Mouse (Mus musculus) T-helper 1 cell (primary cell): ENCODE measurements around the gene Map2k7.

ENCODE experiments used
- in situ Hi-C: fragments of 300-600 bp; cut with MboI, MseI; formaldehyde crosslinking; loops from one replicate; pipeline ENCODE4 v1.15.1; 2025; ENCODE audit warnings: high pct_unique_total_duplicates

The Map2k7 gene

GRCm38 (mm10) chr8:4238434-4239192, at the start of gene Map2k7, which contains the start of gene Gm49320:
Gene Map2k7 (plus strand): TSS chr8:4238740.
Gene Gm49320 (plus strand): TSS chr8:4238865.
- in situ Hi-C loops: no loop called here

GRCm38 (mm10) chr8:4189031-4189722, 49.4 kb upstream of the Map2k7 start:
- in situ Hi-C loops: no loop called here

DNA sequence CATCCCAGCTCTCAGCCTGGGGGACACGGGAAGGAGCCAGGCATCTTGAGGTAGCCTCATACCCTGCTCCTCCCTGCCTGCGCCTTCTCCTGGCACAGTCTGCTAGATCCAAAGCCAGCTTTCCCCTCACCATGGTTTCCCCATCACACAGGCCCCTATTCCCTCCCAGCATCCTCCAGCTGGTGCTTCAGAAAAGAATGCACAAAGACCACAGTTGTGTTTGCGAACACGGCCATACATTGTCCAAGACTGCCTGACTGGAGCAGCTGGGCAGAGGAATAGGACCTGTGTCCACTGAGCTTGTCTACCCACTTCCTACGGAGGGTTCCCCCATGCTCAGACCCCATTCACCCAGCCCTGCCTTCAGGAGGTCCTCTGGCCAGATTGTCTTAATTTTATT, 46.2 kb upstream of the Map2k7 start:
- in situ Hi-C loops: no loop called here

DNA sequence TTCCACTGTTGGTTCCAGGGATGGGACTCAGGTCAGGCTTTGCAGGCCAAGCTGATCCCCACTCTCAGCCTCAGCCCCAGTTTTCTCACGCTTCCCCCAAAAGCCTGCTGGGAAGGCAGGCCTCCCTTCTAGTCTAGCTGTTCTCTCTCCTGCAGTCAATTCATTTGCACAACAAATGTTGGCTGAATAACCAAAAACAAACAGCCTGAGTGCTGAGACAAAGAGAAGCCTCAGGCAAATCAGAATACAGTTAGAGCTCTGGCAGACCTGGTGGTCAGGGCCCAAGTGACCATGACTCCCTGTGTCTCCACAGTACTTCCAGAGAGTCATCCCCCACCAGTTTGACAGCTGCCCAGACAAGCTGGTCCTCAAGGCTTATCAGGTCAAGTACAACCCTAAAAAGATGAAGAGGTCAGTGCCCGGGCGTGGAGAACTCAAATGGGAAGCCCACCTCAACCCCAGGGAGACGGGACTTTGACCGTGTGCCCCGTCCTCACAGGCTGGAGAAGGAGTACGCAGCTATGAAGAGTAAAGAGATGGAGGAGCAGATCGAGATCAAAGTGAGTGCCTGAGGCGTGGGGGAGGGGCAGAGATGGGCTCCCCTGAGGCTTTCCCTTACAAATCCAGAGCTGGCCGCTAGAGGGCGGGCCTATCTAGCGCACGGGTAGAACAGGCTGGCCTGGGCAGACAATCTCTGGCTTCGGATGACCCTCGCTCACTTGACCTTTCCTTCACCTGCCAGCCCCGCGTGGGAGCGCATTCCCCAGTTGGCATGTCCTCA, 45.5 kb upstream of the Map2k7 start:
- in situ Hi-C loops: no loop called here

DNA sequence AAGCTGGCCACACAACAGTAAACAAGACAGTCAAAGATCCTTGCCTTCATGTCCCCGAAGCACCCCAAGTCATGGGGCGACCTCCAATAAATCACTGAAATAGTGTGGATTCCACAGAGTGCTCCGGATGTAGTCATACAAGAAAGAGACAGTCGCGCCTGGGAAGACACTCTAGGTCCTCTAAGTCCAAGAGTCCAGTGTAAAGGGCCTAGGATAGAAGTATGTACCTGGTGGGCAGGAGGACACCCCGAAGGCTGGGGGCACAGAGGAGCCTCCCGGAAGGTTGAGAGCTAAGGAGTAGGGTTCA, 45.0 kb upstream of the Map2k7 start:
- in situ Hi-C loops: no loop called here

DNA sequence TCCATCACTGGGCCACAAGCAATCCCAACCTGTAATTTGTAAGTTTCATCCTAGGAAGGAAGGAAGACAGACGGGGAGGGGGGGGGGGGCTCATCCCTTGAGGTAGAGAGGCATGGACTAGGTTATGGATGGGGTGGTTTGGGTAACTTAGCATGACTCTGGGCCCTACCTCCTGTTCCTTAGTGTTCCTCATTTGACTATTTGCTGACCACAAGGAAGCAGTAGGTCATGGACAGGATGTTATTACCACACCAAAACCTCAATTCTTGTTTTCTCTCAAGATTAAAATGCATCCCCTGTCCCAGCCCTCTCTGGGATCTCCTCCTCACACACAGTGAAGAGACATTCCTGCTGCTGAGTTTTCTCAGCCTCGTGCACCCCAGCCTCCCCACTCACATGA, 37.2 kb upstream of the Map2k7 start:
- in situ Hi-C loops: no loop called here

DNA sequence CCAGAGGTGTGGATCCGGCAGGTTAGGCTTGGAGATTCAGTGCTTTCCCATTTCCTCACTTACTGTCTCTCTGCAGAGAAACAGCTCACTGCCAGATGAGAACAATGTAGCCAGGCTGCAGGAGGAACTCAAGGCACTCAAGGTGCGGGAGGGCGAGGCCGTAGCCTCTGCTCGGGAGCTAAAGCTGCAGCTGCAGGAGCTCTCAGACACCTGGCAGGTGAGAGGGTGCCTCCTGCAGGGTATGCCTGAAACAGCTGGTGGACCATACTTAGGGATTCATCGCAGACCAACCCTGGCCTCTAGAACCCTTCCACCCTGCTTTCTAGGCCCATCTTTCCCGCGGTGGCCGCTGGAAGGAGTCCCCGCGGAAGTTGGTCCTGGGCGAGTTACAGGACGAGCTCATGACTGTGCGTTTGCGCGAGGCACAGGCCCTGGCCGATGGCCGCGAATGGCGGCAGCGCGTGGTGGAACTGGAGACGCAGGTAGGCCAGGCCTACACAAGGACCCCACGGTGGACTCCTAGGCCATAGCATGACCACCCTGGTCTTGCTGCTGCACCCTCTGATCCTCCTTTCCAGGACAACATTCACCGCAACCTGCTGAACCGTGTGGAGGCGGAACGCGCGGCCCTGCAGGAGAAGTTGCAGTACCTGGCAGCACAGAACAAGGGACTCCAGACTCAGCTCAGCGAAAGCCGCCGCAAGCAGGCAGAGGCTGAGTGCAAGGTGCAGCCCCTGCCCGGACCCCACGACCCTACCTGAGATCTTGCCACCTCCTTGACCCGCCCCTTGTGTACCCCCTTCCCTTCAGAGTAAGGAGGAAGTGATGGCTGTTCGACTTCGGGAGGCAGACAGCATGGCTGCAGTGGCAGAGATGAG, 33.1 kb upstream of the Map2k7 start:
- in situ Hi-C loops: no loop called here

- in situ Hi-C loops: no loop called here
These were observed 32.1 kb upstream of the Map2k7 start for GRCm38 (mm10) chr8:4206182-4207015.

DNA sequence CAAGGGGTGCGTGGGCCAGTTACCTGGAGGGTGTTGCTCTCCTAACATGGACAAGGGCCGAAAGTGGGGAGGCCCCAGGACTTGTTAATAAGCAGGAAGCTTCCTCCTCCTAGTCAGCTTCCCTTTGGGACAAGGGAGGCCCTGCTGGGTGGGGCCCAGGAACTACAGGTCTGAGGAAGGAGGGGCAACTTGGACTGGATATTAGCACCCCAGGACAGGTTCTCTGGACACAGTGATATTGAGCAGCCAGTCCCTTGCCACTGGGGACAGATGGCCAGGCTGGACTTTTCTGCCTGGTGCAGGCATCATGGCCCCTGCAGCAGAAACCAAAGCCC, 31.6 kb upstream of the Map2k7 start:
- in situ Hi-C loops: no loop called here

GRCm38 (mm10) chr8:4211097-4211496, 27.4 kb upstream of the Map2k7 start:
- in situ Hi-C loops: no loop called here

GRCm38 (mm10) chr8:4212809-4213209, 25.7 kb upstream of the Map2k7 start:
- in situ Hi-C loops: no loop called here

DNA sequence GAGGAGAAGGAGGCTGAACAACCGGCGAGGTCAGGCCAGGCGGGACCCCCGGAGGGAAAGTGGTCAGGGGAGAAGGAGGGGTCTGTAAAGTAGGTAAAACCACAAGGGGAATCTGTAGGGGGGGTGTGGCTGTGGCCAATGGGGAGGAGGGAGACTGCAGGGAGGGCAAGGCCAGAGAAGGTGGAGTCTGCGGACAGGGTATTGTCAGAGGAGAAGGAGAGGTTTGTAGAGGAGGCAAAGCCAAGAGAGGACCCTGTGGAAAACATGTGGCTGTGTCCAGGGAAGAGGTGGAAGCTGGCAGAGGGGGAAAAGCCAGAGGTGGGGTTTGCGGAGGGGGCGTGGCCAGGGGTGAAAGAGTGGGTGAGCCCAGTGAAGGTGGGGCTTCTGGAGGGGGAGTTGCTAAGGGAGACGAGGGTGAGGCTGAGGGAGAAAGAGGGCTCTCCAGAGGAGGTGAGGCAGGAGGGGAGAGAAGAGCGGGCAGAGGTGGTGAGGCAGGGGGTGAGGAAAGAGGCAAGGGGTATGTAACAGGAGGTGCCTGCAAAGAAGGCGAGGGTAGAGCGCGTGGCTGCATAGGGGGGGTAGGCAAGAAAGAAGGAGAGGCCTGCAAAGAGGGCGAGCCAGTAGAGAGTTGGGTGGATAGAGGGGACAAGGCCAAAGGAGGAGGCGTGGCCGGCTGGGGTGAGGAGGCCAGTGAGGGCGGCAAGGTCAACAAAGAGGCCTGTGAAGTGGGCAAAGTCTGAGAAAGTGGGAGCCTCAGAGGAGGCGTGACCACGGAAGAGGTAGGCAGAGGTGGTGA, 25.1 kb upstream of the Map2k7 start:
- in situ Hi-C loops: no loop called here

DNA sequence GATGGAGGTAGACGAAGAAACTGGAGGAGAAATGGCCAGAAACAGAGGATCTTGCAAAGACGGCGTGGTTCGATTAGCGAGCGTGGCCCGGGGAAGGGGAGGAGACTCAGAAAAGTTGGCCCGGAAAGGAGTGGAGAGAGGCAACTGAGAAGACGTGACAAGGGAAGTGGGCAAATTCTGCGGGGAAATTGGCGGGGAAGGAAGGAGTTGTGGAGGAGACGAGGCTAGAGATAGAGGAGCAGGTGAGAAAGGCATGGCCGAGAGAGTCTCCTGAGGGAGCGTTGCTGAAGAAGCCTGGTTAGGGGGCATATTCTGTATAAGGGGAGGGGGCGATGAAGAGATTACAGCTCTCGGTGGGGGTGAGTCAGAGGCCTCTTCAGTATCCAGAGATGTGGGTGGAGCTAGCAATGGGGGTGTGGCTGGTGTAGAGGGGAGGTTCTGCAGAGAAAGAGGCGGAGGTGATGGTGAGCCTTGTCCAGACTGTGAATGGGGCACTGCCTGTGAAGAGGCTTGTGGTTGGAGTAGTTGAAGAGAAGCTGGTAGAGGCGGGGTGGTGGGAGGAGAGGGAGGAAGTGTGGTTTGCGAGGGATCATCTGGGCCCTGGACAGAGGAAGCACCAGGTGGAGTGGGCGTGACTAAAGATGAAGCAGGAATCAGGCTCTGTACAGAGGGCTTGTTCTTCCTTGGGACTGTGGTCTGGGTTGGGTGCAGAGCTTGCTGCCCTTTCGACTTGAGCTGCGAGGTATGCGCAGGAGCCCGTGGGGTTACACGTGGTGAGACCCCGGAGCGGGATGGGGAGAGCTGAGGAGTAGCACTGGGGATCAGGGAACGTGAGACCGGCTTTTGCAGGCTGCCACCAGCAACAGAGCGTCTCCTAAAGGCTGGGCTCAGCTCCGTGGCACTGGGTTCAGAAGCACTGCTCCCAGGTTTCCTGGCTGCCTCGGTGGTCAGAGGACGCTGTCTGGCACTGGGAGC, 24.2 kb upstream of the Map2k7 start:
- in situ Hi-C loops: no loop called here

DNA sequence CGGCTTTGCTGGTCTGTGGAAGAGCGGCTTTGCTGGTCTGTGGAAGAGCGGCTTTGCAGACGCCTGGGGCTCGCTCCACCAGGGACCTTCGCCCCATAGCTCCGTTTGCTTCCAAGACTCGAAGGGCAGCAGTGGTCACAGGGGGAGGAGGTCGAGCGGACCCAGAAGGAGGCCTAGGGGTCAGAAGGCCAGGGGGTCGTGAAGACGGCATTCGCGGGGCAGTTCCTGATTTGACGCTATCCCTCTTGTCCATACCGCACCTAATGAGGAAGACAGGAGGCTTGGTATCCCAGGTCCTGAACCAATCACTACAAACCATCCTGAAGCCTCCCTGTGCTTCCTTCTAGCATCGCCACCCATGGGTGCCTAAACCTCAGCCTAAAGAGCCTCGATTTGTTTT, 22.2 kb upstream of the Map2k7 start:
- in situ Hi-C loops: loop anchor here (5.0 kb wide), 1 partner anchor 49 kb away; the partner anchor contains the start of gene Evi5l

DNA sequence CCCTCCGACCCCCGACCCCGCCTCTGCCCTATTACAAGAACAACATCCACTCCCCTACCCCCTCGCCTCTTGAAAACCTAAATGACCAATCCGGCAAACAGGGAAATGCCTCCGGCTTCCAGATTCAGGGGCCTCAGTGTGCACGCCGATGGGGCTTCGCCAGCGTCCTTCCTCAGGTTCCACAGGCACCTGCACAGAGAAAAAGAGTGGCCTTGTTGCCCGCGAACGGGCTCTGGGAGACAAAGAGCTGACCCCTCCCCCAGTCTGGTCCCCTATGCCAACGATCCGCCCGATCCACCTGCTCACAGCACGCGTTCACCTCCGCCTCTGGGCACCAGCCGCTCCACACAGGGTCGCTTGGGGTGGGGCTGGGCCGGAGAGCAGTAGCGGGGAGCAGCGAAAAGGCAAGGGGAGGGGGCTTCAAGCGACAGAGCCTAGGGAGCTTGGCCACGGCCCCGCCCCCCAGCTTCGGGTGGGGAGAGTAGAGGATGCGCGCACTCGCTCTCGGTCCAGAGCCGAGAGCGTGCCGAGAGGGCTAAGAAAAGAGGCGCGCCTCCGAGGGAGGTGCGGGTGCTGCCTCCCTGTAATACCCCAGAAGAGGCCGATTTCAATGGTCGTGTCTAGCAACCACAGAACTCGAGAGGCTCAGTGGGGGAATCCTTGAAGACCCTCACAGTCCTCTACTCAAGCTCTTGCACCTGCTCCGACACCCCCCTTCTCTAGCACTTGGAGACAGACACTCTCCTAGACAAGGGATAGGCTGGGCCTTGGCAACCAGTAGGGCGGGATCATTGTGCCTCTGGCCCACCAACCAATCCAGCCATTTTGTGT, 21.5 kb upstream of the Map2k7 start, which contains the start of gene Prr36:
TSS of gene Prr36 (minus strand) at position 669 of the 831 bp plus-strand sequence.
- in situ Hi-C loops: loop anchor here (5.0 kb wide), 1 partner anchor 50 kb away; the partner anchor contains the start of gene Evi5l

- in situ Hi-C loops: loop anchor here (5.0 to 10.0 kb wide), 2 partner anchors 52 to 595 kb away; partner anchors contain the start of genes Evi5l, Pcp2, Pet100 and Xab2
These were observed 18.9 kb upstream of the Map2k7 start for GRCm38 (mm10) chr8:4219617-4220016.

DNA sequence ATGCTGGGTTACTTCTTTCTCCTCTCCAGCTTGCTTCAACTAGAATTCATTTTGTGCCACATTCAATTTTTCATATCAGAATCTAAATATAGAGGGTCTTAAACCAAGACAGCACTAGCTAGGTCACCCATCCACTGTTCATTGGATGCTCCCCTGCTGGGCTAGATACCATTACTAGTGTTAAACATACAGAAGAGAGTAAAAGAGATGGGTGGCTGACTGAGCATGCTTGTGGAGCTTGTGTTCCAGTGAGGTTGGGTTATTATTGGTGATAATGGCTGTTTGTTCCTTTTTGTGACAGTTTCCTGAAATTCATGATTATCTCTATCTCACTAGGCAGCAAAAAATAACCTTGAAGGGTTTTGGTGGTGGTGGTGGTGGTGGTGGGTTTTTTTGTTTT, 16.5 kb upstream of the Map2k7 start:
- in situ Hi-C loops: loop anchor here (10.0 kb wide), 1 partner anchor 597 kb away; the partner anchor contains the start of genes Pcp2, Pet100 and Xab2
